Mouse (Mus musculus): ENCODE measurements at regions not wholly inside any gene's neighbourhood (a gene's known extent, or its start where the extent isn't known, plus 50 kb on each side); places are given as distances from the start of the nearest gene placed in this dataset.

- Histone ChIP-seq H3K4me1 (ENCODE audit: control insufficient read depth, insufficient read depth, low read length) (no peaks in the 10 kb centered on the region), H3K4me3 (ENCODE audit: insufficient read depth, low read length) (no peak overlapping the region), H3K27ac (ENCODE audit: insufficient read depth, low read length) (no peak overlapping the region)
- TF ChIP-seq CTCF (IDR thresholded peaks at IDR 0.05; ENCODE audit: borderline replicate concordance, insufficient read depth, low read length): no peak
- TF ChIP-seq POLR2A (IDR thresholded peaks at IDR 0.05; ENCODE audit: low read depth, low read length): no peak
Observed at GRCm38 (mm10) chr3:157842872-157843271, 82.0 kb downstream of the Cth start.

- Histone ChIP-seq H3K4me1 (ENCODE audit: control insufficient read depth, insufficient read depth, low read length) (no peaks in the 10 kb centered on the region), H3K27ac (ENCODE audit: insufficient read depth, low read length) (no peak overlapping the region), H3K4me3 (ENCODE audit: insufficient read depth, low read length) (no peak overlapping the region)
- TF ChIP-seq CTCF (IDR thresholded peaks at IDR 0.05; ENCODE audit: borderline replicate concordance, insufficient read depth, low read length): no peak
- TF ChIP-seq POLR2A (IDR thresholded peaks at IDR 0.05; ENCODE audit: low read depth, low read length): no peak
Observed at GRCm38 (mm10) chr3:157841164-157841719, 83.6 kb downstream of the Cth start.

DNA sequence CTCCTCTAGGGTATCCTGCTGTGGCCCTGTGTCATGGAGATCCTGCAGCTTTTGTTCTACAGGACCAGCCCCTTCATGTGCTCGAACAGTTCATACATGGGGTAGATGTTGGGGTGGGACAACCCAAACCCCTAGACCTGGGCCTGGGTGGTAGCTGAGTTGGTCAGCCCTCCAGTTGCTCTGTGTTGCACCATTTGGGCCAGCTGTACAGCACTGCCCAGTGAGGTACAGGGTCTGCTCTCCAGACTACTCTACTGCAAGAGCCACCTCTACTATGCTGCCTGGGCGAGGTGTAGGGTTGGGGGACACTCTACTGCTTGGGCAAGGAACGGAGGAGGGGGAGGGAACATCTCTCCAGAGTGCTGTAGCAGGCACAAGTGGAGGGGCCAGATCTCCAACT, 120.6 kb downstream of the Cth start:
- H3K4me3 ChIP-seq (ENCODE audit: insufficient read depth, low read length): no peak overlapping the region
- no peak for TF ChIP-seq CTCF (IDR thresholded peaks at IDR 0.05; ENCODE audit: borderline replicate concordance, insufficient read depth, low read length)
- no peak for TF ChIP-seq POLR2A (IDR thresholded peaks at IDR 0.05; ENCODE audit: low read depth, low read length)
- no peak overlapping the region for H3K27ac ChIP-seq (ENCODE audit: insufficient read depth, low read length)
- no peaks in the 10 kb centered on the region for H3K4me1 ChIP-seq (ENCODE audit: control insufficient read depth, insufficient read depth, low read length)

DNA sequence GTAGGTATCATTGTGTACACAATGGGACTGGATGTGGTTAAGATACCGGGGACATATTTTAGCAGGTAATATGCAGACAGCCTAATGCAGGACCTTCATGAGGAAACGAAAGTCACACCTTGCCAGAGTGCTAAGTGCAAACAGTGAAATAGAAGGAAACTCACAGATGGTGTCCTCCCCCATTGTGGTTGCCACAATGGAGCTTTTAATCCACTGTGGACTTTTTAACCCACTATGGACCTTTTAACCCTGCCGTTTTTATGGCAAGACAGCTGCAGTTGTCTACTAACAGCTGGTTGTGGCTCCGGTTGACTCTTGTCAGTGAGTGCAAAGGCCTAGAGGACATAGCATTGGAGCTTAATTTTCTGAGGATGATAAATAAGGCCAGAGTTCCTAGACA, 121.5 kb downstream of the Cth start:
- H3K4me3 ChIP-seq (ENCODE audit: insufficient read depth, low read length): no peak overlapping the region
- no peaks in the 10 kb centered on the region for H3K4me1 ChIP-seq (ENCODE audit: control insufficient read depth, insufficient read depth, low read length)
- no peak overlapping the region for H3K27ac ChIP-seq (ENCODE audit: insufficient read depth, low read length)
- TF ChIP-seq POLR2A (IDR thresholded peaks at IDR 0.05; ENCODE audit: low read depth, low read length): no peak
- TF ChIP-seq CTCF (IDR thresholded peaks at IDR 0.05; ENCODE audit: borderline replicate concordance, insufficient read depth, low read length): no peak

- H3K27ac ChIP-seq (ENCODE audit: insufficient read depth, low read length): no peak overlapping the region
- H3K4me1 ChIP-seq (ENCODE audit: control insufficient read depth, insufficient read depth, low read length): no peaks in the 10 kb centered on the region
- H3K4me3 ChIP-seq (ENCODE audit: insufficient read depth, low read length): no peak overlapping the region
- TF ChIP-seq CTCF (IDR thresholded peaks at IDR 0.05; ENCODE audit: borderline replicate concordance, insufficient read depth, low read length) (no peak), POLR2A (IDR thresholded peaks at IDR 0.05; ENCODE audit: low read depth, low read length) (no peak)
Observed at GRCm38 (mm10) chr3:157787559-157788256, 137.2 kb downstream of the Cth start.

- TF ChIP-seq POLR2A (IDR thresholded peaks at IDR 0.05; ENCODE audit: low read depth, low read length) (no peak), CTCF (IDR thresholded peaks at IDR 0.05; ENCODE audit: borderline replicate concordance, insufficient read depth, low read length) (no peak)
Observed at GRCm38 (mm10) chr3:157781071-157781470, 143.8 kb downstream of the Cth start.

GRCm38 (mm10) chr3:157777779-157778178, 147.1 kb downstream of the Cth start:
- no peaks in the 10 kb centered on the region for H3K4me1 ChIP-seq (ENCODE audit: control insufficient read depth, insufficient read depth, low read length)
- TF ChIP-seq POLR2A (IDR thresholded peaks at IDR 0.05; ENCODE audit: low read depth, low read length) (no peak), CTCF (IDR thresholded peaks at IDR 0.05; ENCODE audit: borderline replicate concordance, insufficient read depth, low read length) (no peak)
- no peak overlapping the region for H3K4me3 ChIP-seq (ENCODE audit: insufficient read depth, low read length)
- H3K27ac ChIP-seq (ENCODE audit: insufficient read depth, low read length): no peak overlapping the region

More at GRCm38 (mm10) chr3:157781071-157781470, 143.8 kb downstream of the Cth start:
- no peak overlapping the region for H3K27ac ChIP-seq (ENCODE audit: insufficient read depth, low read length)
- H3K4me3 ChIP-seq (ENCODE audit: insufficient read depth, low read length): no peak overlapping the region
- no peaks in the 10 kb centered on the region for H3K4me1 ChIP-seq (ENCODE audit: control insufficient read depth, insufficient read depth, low read length)

GRCm38 (mm10) chr3:157763487-157764199, 161.2 kb downstream of the Cth start:
- H3K4me1 ChIP-seq (ENCODE audit: control insufficient read depth, insufficient read depth, low read length): no peaks in the 10 kb centered on the region
- TF ChIP-seq CTCF (IDR thresholded peaks at IDR 0.05; ENCODE audit: borderline replicate concordance, insufficient read depth, low read length) (no peak), POLR2A (IDR thresholded peaks at IDR 0.05; ENCODE audit: low read depth, low read length) (no peak)
- no peak overlapping the region for H3K4me3 ChIP-seq (ENCODE audit: insufficient read depth, low read length)
- H3K27ac ChIP-seq (ENCODE audit: insufficient read depth, low read length): no peak overlapping the region

GRCm38 (mm10) chr3:157759856-157760255, 165.0 kb downstream of the Cth start:
- Histone ChIP-seq H3K4me1 (ENCODE audit: control insufficient read depth, insufficient read depth, low read length) (no peaks in the 10 kb centered on the region), H3K4me3 (ENCODE audit: insufficient read depth, low read length) (no peak overlapping the region), H3K27ac (ENCODE audit: insufficient read depth, low read length) (no peak overlapping the region)
- TF ChIP-seq CTCF (IDR thresholded peaks at IDR 0.05; ENCODE audit: borderline replicate concordance, insufficient read depth, low read length): no peak
- no peak for TF ChIP-seq POLR2A (IDR thresholded peaks at IDR 0.05; ENCODE audit: low read depth, low read length)

GRCm38 (mm10) chr3:157754826-157755225, 170.1 kb downstream of the Cth start:
- Histone ChIP-seq H3K27ac (ENCODE audit: insufficient read depth, low read length) (no peak overlapping the region), H3K4me1 (ENCODE audit: control insufficient read depth, insufficient read depth, low read length) (no peaks in the 10 kb centered on the region), H3K4me3 (ENCODE audit: insufficient read depth, low read length) (no peak overlapping the region)
- TF ChIP-seq POLR2A (IDR thresholded peaks at IDR 0.05; ENCODE audit: low read depth, low read length): no peak
- TF ChIP-seq CTCF (IDR thresholded peaks at IDR 0.05; ENCODE audit: borderline replicate concordance, insufficient read depth, low read length): no peak

All from embryonic fibroblast, embryonic 13.5 days (primary cell).